Mouse (Mus musculus) thymus, postnatal 36 days (tissue): ENCODE data around the gene Duxbl3.
"Not testable (repeated sequence)": the region's sequence is repeated elsewhere in the genome, so short reads cannot be mapped to it uniquely, and the experiment has no call there.

ENCODE experiments used
- DNase-seq, 2 experiments: peaks; one replicate each; pipeline ENCODE4 v3.0.0; 2022; ENCODE audit warnings: mixed read lengths in 2 of 2

Gene Duxbl3

GRCm38 (mm10) chr14:26257756-26258617, at the start of gene Duxbl3:
Gene Duxbl3 (plus strand): TSS chr14:26257962.
- DNase-seq, result not testable (repeated sequence)

GRCm38 (mm10) chr14:26216233-26217000, 41.3 kb upstream of the Duxbl3 start:
- DNase-seq, result not testable (repeated sequence)

- DNase-seq, result not testable (repeated sequence)
These were observed 20.6 kb upstream of the Duxbl3 start for GRCm38 (mm10) chr14:26237183-26237582.

- not testable (repeated sequence) for DNase-seq
These were observed 967 bp downstream of the Duxbl3 start for GRCm38 (mm10) chr14:26258729-26259128.

- DNase-seq, result not testable (repeated sequence)
These were observed 29.0 kb downstream of the Duxbl3 start for GRCm38 (mm10) chr14:26286737-26287136.

- DNase-seq, result no peak
These were observed 36.1 kb downstream of the Duxbl3 start for GRCm38 (mm10) chr14:26293859-26294258.

GRCm38 (mm10) chr14:26297055-26297454, 39.3 kb downstream of the Duxbl3 start:
- DNase-seq, result no peak

GRCm38 (mm10) chr14:26297484-26297883, 39.7 kb downstream of the Duxbl3 start:
- DNase-seq, result no peak

GRCm38 (mm10) chr14:26303111-26303510, 45.3 kb downstream of the Duxbl3 start:
- no peak for DNase-seq

GRCm38 (mm10) chr14:26306032-26306431, 48.3 kb downstream of the Duxbl3 start:
- no peak for DNase-seq

GRCm38 (mm10) chr14:26308813-26309212, 51.1 kb downstream of the Duxbl3 start:
- DNase-seq, result no peak

- no peak for DNase-seq
These were observed 51.7 kb downstream of the Duxbl3 start for GRCm38 (mm10) chr14:26309511-26309910.

GRCm38 (mm10) chr14:26316246-26316730, 58.5 kb downstream of the Duxbl3 start:
- no peak for DNase-seq
